Mouse (Mus musculus) CH12.LX (cell line): ENCODE data around the gene Plcl2. TPM values are rescaled to one million over a fixed set of nuclear protein-coding genes. Genes with fewer than 3 reads are reported as not detected.

Source experiments
- DNase-seq: peaks from one replicate; pipeline ENCODE4 v3.0.0-alpha.2; 2013; ENCODE audit errors: extremely low read depth
- H3K27ac ChIP-seq: 2 replicates; pipeline ENCODE4 v1.5.1; 2012; ENCODE audit warnings: low read depth, mild to moderate bottlenecking, control low read depth, moderate library complexity; ENCODE audit not compliant: insufficient read depth
- H3K27me3 ChIP-seq: replicated peaks from 2 replicates; pipeline ENCODE3; 2012; ENCODE audit warnings: inconsistent platforms
- H3K36me3 ChIP-seq, 2 experiments: replicated peaks in 1 of 2; 2 replicates each; pipeline versions ENCODE3 to v1.6.1; 2012; ENCODE audit warnings: inconsistent platforms in 1 of 2, low read length in 1 of 2, mild to moderate bottlenecking in 1 of 2, mixed read lengths in 1 of 2, moderate library complexity in 1 of 2; ENCODE audit not compliant: control insufficient read depth in 1 of 2, insufficient read depth in 1 of 2
- H3K4me1 ChIP-seq, 2 experiments: 2 replicates each; pipeline ENCODE4 v1.6.1; 2012; ENCODE audit warnings: inconsistent platforms in 1 of 2, moderate library complexity in 1 of 2; ENCODE audit not compliant: insufficient read depth in 2 of 2, control insufficient read depth in 1 of 2
- H3K4me2 ChIP-seq: 2 replicates; pipeline ENCODE4 v1.6.1; 2012; ENCODE audit warnings: low read depth, mild to moderate bottlenecking, control low read depth; ENCODE audit not compliant: poor library complexity, insufficient read depth, severe bottlenecking
- H3K4me3 ChIP-seq, 3 experiments: fragments of 150-350 bp in 1 of 3; sonication (generic) in 1 of 3; replicated peaks in 1 of 3; 2 replicates each; pipeline versions ENCODE3 to v1.5.1; 2011 to 2012; ENCODE audit warnings: low read depth in 2 of 3, low read length in 2 of 3, mild to moderate bottlenecking in 2 of 3, moderate library complexity in 2 of 3, control low read depth in 1 of 3, improper control_type of control experiment in 1 of 3, inconsistent platforms in 1 of 3, mixed read lengths in 1 of 3; ENCODE audit not compliant: poor library complexity in 1 of 3
- H3K79me2 ChIP-seq: replicated peaks from 2 replicates; pipeline ENCODE4 v1.6.1; 2012; ENCODE audit warnings: mild to moderate bottlenecking, moderate library complexity; ENCODE audit not compliant: control insufficient read depth, poor library complexity, insufficient read depth, severe bottlenecking; ENCODE audit errors: extremely low read depth
- H3K9ac ChIP-seq: 2 replicates; pipeline ENCODE4 v1.6.1; 2012; ENCODE audit warnings: low read depth, mild to moderate bottlenecking, control low read depth, moderate library complexity; ENCODE audit not compliant: insufficient read depth
- H3K9me3 ChIP-seq: replicated peaks from 2 replicates; pipeline ENCODE3; 2012; ENCODE audit warnings: low read length, inconsistent platforms, mixed read lengths
- CHD2 ChIP-seq: IDR thresholded peaks from 2 replicates; pipeline ENCODE4 v1.6.1; 2011; ENCODE audit warnings: low read length, improper control_type of control experiment
- CTCF ChIP-seq, 2 experiments: IDR thresholded peaks in 1 of 2; conservative IDR thresholded peaks in 1 of 2; 2 replicates each; pipeline ENCODE4 v1.5.1; 2011 to 2012; ENCODE audit warnings: low read depth in 2 of 2, low read length in 2 of 2, improper control_type of control experiment in 1 of 2, inconsistent platforms in 1 of 2, mild to moderate bottlenecking in 1 of 2, moderate library complexity in 1 of 2
- EP300 ChIP-seq: IDR thresholded peaks from 2 replicates; pipeline ENCODE4 v1.6.1; 2011; ENCODE audit warnings: low read length, improper control_type of control experiment
- ETS1 ChIP-seq: conservative IDR thresholded peaks from 2 replicates; pipeline ENCODE4 v1.6.1; 2012; ENCODE audit warnings: low read depth, mild to moderate bottlenecking, inconsistent platforms, low read length, improper control_type of control experiment, moderate library complexity
- IRF4 ChIP-seq: IDR thresholded peaks from 2 replicates; pipeline ENCODE4 v1.6.1; 2014; ENCODE audit warnings: low read depth, mild to moderate bottlenecking, inconsistent platforms, low read length, improper control_type of control experiment
- KAT2A ChIP-seq: IDR thresholded peaks from 2 replicates; pipeline ENCODE4 v1.6.1; 2012; ENCODE audit warnings: low read length, improper control_type of control experiment, inconsistent platforms; ENCODE audit not compliant: insufficient replicate concordance
- MAX ChIP-seq: IDR thresholded peaks from 2 replicates; pipeline ENCODE4 v1.6.1; 2011; ENCODE audit warnings: low read length, improper control_type of control experiment
- MEF2A ChIP-seq: IDR thresholded peaks from 2 replicates; pipeline ENCODE4 v1.6.1; 2014; ENCODE audit warnings: low read depth, mild to moderate bottlenecking, inconsistent platforms, low read length, improper control_type of control experiment, borderline replicate concordance
- NELFE ChIP-seq: IDR thresholded peaks from 2 replicates; pipeline ENCODE4 v1.6.1; 2011; ENCODE audit warnings: low read depth, low read length, improper control_type of control experiment
- TCF12 ChIP-seq: IDR thresholded peaks from 2 replicates; pipeline ENCODE4 v1.6.1; 2014; ENCODE audit warnings: low read depth, mild to moderate bottlenecking, inconsistent platforms, low read length, improper control_type of control experiment
- USF2 ChIP-seq: conservative IDR thresholded peaks from 2 replicates; pipeline ENCODE4 v1.6.1; 2011; ENCODE audit warnings: low read depth, low read length, improper control_type of control experiment
- ZNF384 ChIP-seq: IDR thresholded peaks from 2 replicates; pipeline ENCODE4 v1.6.1; 2012; ENCODE audit warnings: low read depth, low read length, improper control_type of control experiment, inconsistent platforms
- dilution Hi-C: fragments of 300-500 bp; cut with MboI; formaldehyde crosslinking; loops from 2 replicates; pipeline ENCODE4 v1.14.3; 2020; ENCODE audit warnings: low sequenced_read_pairs; ENCODE audit not compliant: extremely low pct_unique_long_range_greater_than_20kb, extremely low pct_ligation_motif_present
- in situ Hi-C: fragments of 300-500 bp; cut with MboI; formaldehyde crosslinking; loops from 3 replicates; pipeline ENCODE4 v1.14.3; 2019; ENCODE audit warnings: low sequenced_read_pairs, low pct_ligation_motif_present, low pct_unique_long_range_greater_than_20kb, mixed read lengths
- polyA plus RNA-seq: library from polyadenylated mRNA; unstranded; fragments of >175 nt; gene quantifications from 2 replicates; pipeline ENCODE4 v1.2.1, GENCODE M21; 2012; ENCODE audit warnings: low read depth; ENCODE audit not compliant: insufficient read length
- total RNA-seq, 2 experiments: library from RNA; depleted of rRNA; stranded (reverse); fragments of 300-350 nt in 1 of 2; fragments of >200 nt in 1 of 2; gene quantifications; 2 replicates each; pipeline ENCODE4 v1.2.3; 2012 to 2014

Plcl2 gene
- total and polyA plus RNA-seq, 3 experiments = 9.0 to 16.6 (median 12.7) TPM

DNA sequence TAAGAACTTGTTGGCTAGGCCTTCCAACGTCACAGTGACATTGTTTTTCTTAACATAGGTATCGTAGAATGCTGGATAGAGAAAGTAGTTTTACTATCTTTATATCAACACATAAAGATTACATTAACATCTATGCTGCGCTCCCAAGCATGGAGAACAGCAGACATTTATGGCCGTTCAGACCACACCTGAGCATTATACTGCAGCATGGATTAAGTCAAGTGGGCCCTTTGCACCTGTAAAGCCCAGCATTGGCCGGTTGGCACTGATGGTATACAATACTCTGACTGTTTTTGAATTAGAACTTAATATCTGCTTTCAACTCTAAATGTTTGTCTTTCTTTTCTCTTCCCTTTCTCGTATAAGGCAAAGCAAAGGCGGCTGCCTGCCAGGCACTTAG lies 4.8 kb downstream of the Plcl2 start:
- dilution Hi-C loops = no loop called here
- Histone ChIP-seq H3K4me2 (no peak overlapping the region), H3K27ac (no peak overlapping the region), H3K4me3 (no peak overlapping the region), H3K9me3 (no peaks in the 10 kb centered on the region), H3K9ac (no peak overlapping the region), H3K79me2 (peaks cover 50% of the 10 kb centered on the region), H3K27me3 (no peaks in the 10 kb centered on the region), H3K36me3 (peaks cover 0 to 3% of the 10 kb centered on the region in 2 experiments), H3K4me1 (peaks cover 5 to 42% of the 10 kb centered on the region in 2 experiments)
- DNase-seq = no peak
- in situ Hi-C loops = loop anchor here (10.0 kb wide), 1 partner anchor 61 kb away; no protein-coding TSS in a partner anchor
- TF ChIP-seq MAX (no peak), IRF4 (no peak), MEF2A (no peak)

- TF ChIP-seq USF2 (no peak), ZNF384 (no peak), NELFE (no peak), TCF12 (no peak), EP300 (no peak), MAX (no peak)
- Histone ChIP-seq H3K27me3 (no peaks in the 10 kb centered on the region), H3K79me2 (peaks cover 51% of the 10 kb centered on the region), H3K27ac (no peak overlapping the region), H3K4me1 (peaks cover 5 to 38% of the 10 kb centered on the region in 2 experiments), H3K36me3 (peaks cover 0 to 8% of the 10 kb centered on the region in 2 experiments), H3K4me2 (no peak overlapping the region), H3K4me3 (no peak overlapping the region), H3K9ac (no peak overlapping the region), H3K9me3 (peaks cover 4% of the 10 kb centered on the region)
- DNase-seq = no peak
- in situ Hi-C loops = loop anchor here (10.0 kb wide), 1 partner anchor 59 kb away; no protein-coding TSS in a partner anchor
- dilution Hi-C loops = no loop called here
Measured at GRCm38 (mm10) chr17:50515926-50516325, 6.7 kb downstream of the Plcl2 start.

DNA sequence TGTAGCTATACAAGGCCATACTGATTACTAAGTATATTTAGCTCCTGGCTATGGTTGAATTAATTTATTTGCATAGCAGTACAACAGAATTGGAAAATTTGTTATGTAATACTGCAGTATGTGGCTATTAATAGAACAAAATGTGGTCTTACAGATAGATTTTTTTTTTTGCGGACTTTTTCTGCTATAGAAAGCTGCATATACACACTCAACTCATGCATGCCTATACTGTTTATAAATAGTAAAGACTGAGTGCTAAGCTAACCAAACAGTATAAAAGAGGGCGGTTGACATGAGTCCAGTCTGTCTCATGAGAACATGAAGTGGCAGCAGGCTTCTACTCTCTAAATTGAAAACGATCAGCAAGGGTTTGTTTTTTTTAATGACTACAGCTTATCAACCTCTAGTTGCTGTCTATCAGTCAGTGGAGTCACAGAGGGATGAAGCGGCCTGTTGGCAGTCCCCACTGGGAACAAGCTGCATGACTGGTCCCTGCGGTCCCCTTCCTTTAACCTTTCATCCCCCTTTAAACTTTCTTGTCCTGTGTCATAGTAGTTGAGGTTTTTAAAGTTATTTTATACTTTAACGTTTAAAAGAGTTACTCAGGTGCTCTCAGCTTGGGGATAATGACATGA lies 8.7 kb downstream of the Plcl2 start:
- Histone ChIP-seq H3K79me2 (peaks cover 44% of the 10 kb centered on the region), H3K27ac (no peak overlapping the region), H3K4me3 (no peak overlapping the region), H3K4me1 (peaks cover 5 to 18% of the 10 kb centered on the region in 2 experiments), H3K27me3 (no peaks in the 10 kb centered on the region), H3K4me2 (no peak overlapping the region), H3K9ac (no peak overlapping the region), H3K36me3 (peaks cover 0 to 13% of the 10 kb centered on the region in 2 experiments), H3K9me3 (peaks cover 4% of the 10 kb centered on the region)
- TF ChIP-seq USF2 (no peak), CTCF (conservative IDR thresholded peaks at IDR 0.05 in 1 of 2, IDR thresholded peaks at IDR 0.05 in 1 of 2; ENCODE audit: low read depth in 2 of 2, low read length in 2 of 2) (no peak), ZNF384 (peak; percentile 10; the same call in 1 of the 2 replicates), MEF2A (0 out of 2 replicates have a peak, but pooled peaks have one; percentile 47), KAT2A (no peak), ETS1 (no peak), CHD2 (no peak)
- dilution Hi-C loops = no loop called here
- DNase-seq = no peak
- in situ Hi-C loops = loop anchor here (10.0 kb wide), 1 partner anchor 57 kb away; no protein-coding TSS in a partner anchor
